In genomic region chr6:53289659-53290058, GRCm38 (mm10) we compare ENCODE assay signal across 10 mouse cellular contexts. TPM values are rescaled to one million over a fixed set of nuclear protein-coding genes. Genes with fewer than 3 reads are reported as not detected.
DNase-seq lines count a peak whose midpoint lies in the region; ATAC-seq and TF ChIP-seq lines count a peak whose summit lies in the region.
"Had no signal": no experiment of that assay in that cellular context is flagged by ENCODE, and none has a peak within 500 bp of the region (broad histone marks: within the 10 kb centered on the region; RNA-seq: fewer than 3 reads in every experiment).

No protein-coding gene starts in this region.

- H3K27ac ChIP-seq in heart, embryonic 12.5 days (ENCODE audit: poor library complexity, severe bottlenecking), result no peak overlapping the region
- no peak overlapping the region for H3K27ac ChIP-seq in heart, adult 2 months
- no peak overlapping the region for H3K27ac ChIP-seq in embryonic facial prominence, embryonic 10.5 days (replicated peaks)
- peak overlapping the region; percentile 87 for H3K27ac ChIP-seq in forebrain, embryonic 10.5 days
- no peak overlapping the region for H3K27ac ChIP-seq in limb, embryonic 12.5 days

- no peak for TF ChIP-seq POLR2A in heart, adult 2 months (IDR thresholded peaks at IDR 0.05; ENCODE audit: insufficient read depth, low read depth, low read length)

- TF ChIP-seq EP300 in heart, adult 2 months (IDR thresholded peaks at IDR 0.05; ENCODE audit: insufficient read depth, low read depth, low read length), result no peak

- H3K4me1 ChIP-seq in heart, embryonic 12.5 days (replicated peaks), result peaks cover 33% of the 10 kb centered on the region
- 0 out of 2 replicates have a peak, but pooled peaks cover 1% of the 10 kb centered on the region for H3K4me1 ChIP-seq in heart, adult 2 months (ENCODE audit: control insufficient read depth, insufficient read depth, low read length)
- H3K4me1 ChIP-seq in embryonic facial prominence, embryonic 10.5 days, result peaks cover 69% of the 10 kb centered on the region
- peaks cover 82% of the 10 kb centered on the region for H3K4me1 ChIP-seq in forebrain, embryonic 10.5 days
- peaks cover 51% of the 10 kb centered on the region for H3K4me1 ChIP-seq in limb, embryonic 12.5 days (replicated peaks)

- H3K9ac ChIP-seq in heart, embryonic 12.5 days, result peak overlapping the region; percentile 91; the same call in 1 of the 2 replicates
- no peak overlapping the region for H3K9ac ChIP-seq in heart, adult 2 months (ENCODE audit: low read depth, low read length)
- H3K9ac ChIP-seq in limb, embryonic 12.5 days (replicated peaks), result peak overlapping the region; percentile 85

- H3K36me3 ChIP-seq in heart, embryonic 12.5 days, result no peaks in the 10 kb centered on the region
- no peaks in the 10 kb centered on the region for H3K36me3 ChIP-seq in heart, adult 2 months (ENCODE audit: control insufficient read depth, insufficient read depth, low read length)
- no peaks in the 10 kb centered on the region for H3K36me3 ChIP-seq in embryonic facial prominence, embryonic 10.5 days (replicated peaks)
- H3K36me3 ChIP-seq in forebrain, embryonic 10.5 days (replicated peaks), result no peaks in the 10 kb centered on the region
- H3K36me3 ChIP-seq in limb, embryonic 12.5 days, result no peaks in the 10 kb centered on the region

- H3K4me3 ChIP-seq in heart, embryonic 12.5 days, result peak overlapping the region; percentile 81
- H3K4me3 ChIP-seq in heart, adult 2 months, result no peak overlapping the region
- H3K4me3 ChIP-seq in embryonic facial prominence, embryonic 10.5 days, result peak overlapping the region; percentile 77
- H3K4me3 ChIP-seq in forebrain, embryonic 10.5 days, result peak overlapping the region; percentile 78
- H3K4me3 ChIP-seq in limb, embryonic 12.5 days (replicated peaks), result peak overlapping the region; percentile 78

- TF ChIP-seq CTCF in heart, adult 2 months (IDR thresholded peaks at IDR 0.05), result no peak

- H3K4me2 ChIP-seq in heart, embryonic 12.5 days, result peak overlapping the region; percentile 81
- H3K4me2 ChIP-seq in limb, embryonic 12.5 days, result peak overlapping the region; percentile 92

- H3K9me3 ChIP-seq in heart, embryonic 12.5 days (replicated peaks), result no peaks in the 10 kb centered on the region
- H3K9me3 ChIP-seq in embryonic facial prominence, embryonic 10.5 days, result no peaks in the 10 kb centered on the region
- H3K9me3 ChIP-seq in forebrain, embryonic 10.5 days, result no peaks in the 10 kb centered on the region
- H3K9me3 ChIP-seq in limb, embryonic 12.5 days, result no peaks in the 10 kb centered on the region

- no peak for ATAC-seq in heart, embryonic 12.5 days (ENCODE audit: insufficient number of reproducible peaks, low FRiP score)
- no peak for ATAC-seq in limb, embryonic 12.5 days (ENCODE audit: insufficient number of reproducible peaks, insufficient read depth, low FRiP score, low TSS enrichment, low read depth)
- no peak for ATAC-seq in megakaryocyte, adult 5-6 weeks (ENCODE audit: poor library complexity, severe bottlenecking)

- whole genome bisulfite sequencing in heart, embryonic 12.5 days, result 19% methylated on average over 5 of the region's 5 CpGs
- WGBS in heart, adult 2 months, result 69% methylated on average over 5 of the region's 5 CpGs
- WGBS in embryonic facial prominence, embryonic 10.5 days, result 20% methylated on average over 5 of the region's 5 CpGs
- WGBS in forebrain, embryonic 10.5 days, result 13% methylated on average over 5 of the region's 5 CpGs
- WGBS in limb, embryonic 12.5 days, result 6% methylated on average over 5 of the region's 5 CpGs

- no peak for DNase-seq in heart, adult 2 months
- no peak for DNase-seq in embryonic facial prominence, embryonic 10.5 days (ENCODE audit: low spot score)
- DNase-seq in forebrain, embryonic 10.5 days (ENCODE audit: extremely low spot score, low spot score), result no peak
- no peak for DNase-seq in layer of hippocampus, postnatal 14 days (ENCODE audit: low spot score in 2 of 2)
- no peak for DNase-seq in adrenal gland, postnatal 10 days
- DNase-seq: kidney, adult 11 months; lung, adult 18-20 months had no signal

- H3K27me3 ChIP-seq in heart, embryonic 12.5 days (replicated peaks), result peaks cover 4% of the 10 kb centered on the region; the same call in 1 of the 2 replicates
- no peaks in the 10 kb centered on the region for H3K27me3 ChIP-seq in heart, adult 2 months (ENCODE audit: control insufficient read depth, insufficient read depth, low read length)
- peaks cover 67% of the 10 kb centered on the region for H3K27me3 ChIP-seq in embryonic facial prominence, embryonic 10.5 days (replicated peaks; ENCODE audit: low read depth, poor library complexity, severe bottlenecking)
- peaks cover 75% of the 10 kb centered on the region for H3K27me3 ChIP-seq in forebrain, embryonic 10.5 days (ENCODE audit: poor library complexity, severe bottlenecking)
- H3K27me3 ChIP-seq in limb, embryonic 12.5 days, result peaks cover 23% of the 10 kb centered on the region

- no peaks in the 10 kb centered on the region for H3K79me2 ChIP-seq in heart, adult 2 months (replicated peaks; ENCODE audit: control insufficient read depth, insufficient read depth, low read length)

- intact Hi-C loops in heart, adult 2 months (cut with DNase I), result loop anchor here (5.0 kb wide), 3 partner anchors 228 to 818 kb away; no protein-coding TSS in a partner anchor

RNA-seq across cellular contexts. Expression of gene Creb5, which starts 2.6 kb away (rescaled TPM):
- polyA plus RNA-seq in heart, embryonic 12.5 days (2016; fragmentation: Nextera tagmentation; extraction: Ambion mirVana), result 34.9 and 40.1 TPM in 2 replicates
- 1 to 10 TPM; 6.1 to 8.4 TPM for total RNA-seq in heart, adult 2 months (2021)
- 3.5 TPM in 2 replicates for polyA plus RNA-seq in heart, adult 2 months (2012; rRNA removed)
- 10.6 and 13.9 TPM in 2 replicates for polyA plus RNA-seq in embryonic facial prominence, embryonic 10.5 days (2016; fragmentation: Nextera tagmentation; extraction: Ambion mirVana)
- polyA plus RNA-seq in forebrain, embryonic 10.5 days (2016; fragmentation: Nextera tagmentation; extraction: Ambion mirVana), result 22.9 and 24.5 TPM in 2 replicates
- 60.5 and 84.2 TPM in 2 replicates for polyA plus RNA-seq in limb, embryonic 12.5 days (2016; fragmentation: Nextera tagmentation; extraction: Ambion mirVana)
- 1 to 10 TPM; 4.7 TPM for total RNA-seq in layer of hippocampus, postnatal 14 days (2021)
- total RNA-seq in megakaryocyte, adult 5-6 weeks (2015), result 0.04 and 0.07 TPM in 2 replicates
- 0.07 TPM in 1 of 2 replicates, not detected in the other for total RNA-seq in megakaryocyte, adult 5-6 weeks (2017)
- total RNA-seq in adrenal gland, postnatal 10 days (2021), result 1 to 10 TPM; 4.1 to 5.9 TPM
